Mouse (Mus musculus) heart, postnatal 0 days (tissue): ENCODE measurements around the gene Foxj1. TPM values are rescaled to one million over a fixed set of nuclear protein-coding genes. Genes with fewer than 3 reads are reported as not detected.

Experiments used
- ATAC-seq: fragments of 200-750 bp; cut with Nextera tagmentation; 2 replicates; pipeline ENCODE4 v1.8.0; 2017; ENCODE audit warnings: low read depth, moderate number of reproducible peaks, moderate library complexity; ENCODE audit not compliant: insufficient read depth
- DNase-seq: peaks from one replicate; pipeline ENCODE4 v3.0.0-alpha.2; 2016; ENCODE audit warnings: low spot score
- H3K27ac ChIP-seq: fragments of 300-500 bp; sonication (generic); 2 replicates; pipeline ENCODE4 v1.5.1; 2014; ENCODE audit warnings: low read depth, mild to moderate bottlenecking
- H3K27me3 ChIP-seq: fragments of 300-500 bp; sonication (generic); 2 replicates; pipeline ENCODE4 v1.6.1; 2014; ENCODE audit warnings: low read length, mixed read lengths; ENCODE audit not compliant: control insufficient read depth, insufficient read depth
- H3K36me3 ChIP-seq: fragments of 300-500 bp; sonication (generic); replicated peaks from 2 replicates; pipeline ENCODE4 v1.6.1; 2014; ENCODE audit warnings: low read length, mixed read lengths; ENCODE audit not compliant: control insufficient read depth, insufficient read depth
- H3K4me1 ChIP-seq: fragments of 300-500 bp; sonication (generic); 2 replicates; pipeline ENCODE4 v1.6.1; 2014; ENCODE audit warnings: antibody characterized with exemption; ENCODE audit not compliant: control insufficient read depth, insufficient read depth
- H3K4me2 ChIP-seq: fragments of 300-500 bp; sonication (generic); 2 replicates; pipeline ENCODE4 v1.6.1; 2014; ENCODE audit warnings: low read depth, mild to moderate bottlenecking, low read length, moderate library complexity
- H3K4me3 ChIP-seq: fragments of 300-500 bp; sonication (generic); 2 replicates; pipeline ENCODE4 v1.5.1; 2014; ENCODE audit warnings: low read depth, low read length
- H3K9ac ChIP-seq: fragments of 300-500 bp; sonication (generic); replicated peaks from 2 replicates; pipeline ENCODE4 v1.6.1; 2014; ENCODE audit warnings: low read depth, low read length, mixed read lengths
- H3K9me3 ChIP-seq: fragments of 300-500 bp; sonication (generic); replicated peaks from 2 replicates; pipeline ENCODE4 v1.6.1; 2016; ENCODE audit warnings: low read length; ENCODE audit not compliant: control insufficient read depth
- CTCF ChIP-seq: IDR thresholded peaks from 2 replicates; pipeline ENCODE4 v1.5.1; 2016; ENCODE audit warnings: antibody characterized with exemption, control low read depth, low read depth
- EP300 ChIP-seq: IDR thresholded peaks from 2 replicates; pipeline ENCODE4 v1.6.1; 2016; ENCODE audit warnings: antibody characterized with exemption, low read depth
- WGBS: fragments of 180-500 bp; shearing (Covaris S2); extraction: QIAGEN DNeasy Blood & Tissue Kit; methylation state at CpG from one replicate; pipeline ENCODE4 v1.1.7; 2014; 5-methylcytosine and 5-hydroxymethylcytosine counted together
- polyA plus RNA-seq: library from polyadenylated mRNA; unstranded; fragments of >200 nt; fragmentation: Nextera tagmentation; extraction: Ambion mirVana; gene quantifications from 2 replicates; pipeline ENCODE4 v1.2.1, GENCODE M21; 2015
- total RNA-seq: library from RNA; depleted of rRNA; stranded (reverse); fragments of >200 nt; gene quantifications from 2 replicates; pipeline ENCODE4 v1.2.3, GENCODE M21; 2014; ENCODE audit warnings: low replicate concordance

Gene Foxj1
- total and polyA plus RNA-seq, 2 experiments from 2014 or later, result 0.04 TPM; not detected in 1

DNA sequence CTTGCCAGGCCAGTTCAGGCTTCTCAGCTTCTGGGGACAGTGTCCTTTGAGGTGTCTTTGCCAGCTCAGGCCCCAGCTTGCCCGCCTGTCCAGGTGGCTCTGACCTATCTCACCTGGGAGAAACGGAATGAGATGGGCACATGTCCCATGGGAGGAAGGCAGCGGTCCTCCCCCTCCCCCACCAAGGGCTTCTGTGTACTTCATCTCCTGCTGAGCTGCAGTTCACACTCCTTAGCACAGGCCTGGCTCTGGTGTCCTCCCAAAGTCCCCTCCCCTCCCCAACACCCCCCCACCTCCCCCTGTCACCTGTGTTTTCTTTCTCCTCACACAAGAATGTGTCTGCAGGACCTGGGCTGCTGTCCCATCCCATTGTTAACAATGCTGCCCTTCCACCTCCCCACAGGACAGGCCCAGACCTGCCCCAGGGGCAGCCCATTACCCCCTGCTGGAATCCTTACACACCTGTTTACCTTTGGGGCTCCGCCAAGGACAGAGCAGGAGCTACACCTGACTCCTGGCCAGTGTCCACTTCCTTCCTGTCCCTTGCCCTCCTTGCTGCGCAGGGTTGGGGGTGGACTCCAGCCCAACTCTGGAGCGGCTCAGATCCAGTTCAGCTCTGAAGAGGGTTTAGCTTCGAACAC is 8.1 kb downstream of the Foxj1 start:
- ATAC-seq, result no peak
- no peaks in the 10 kb centered on the region for H3K27me3 ChIP-seq
- WGBS, result 75% methylated on average over 7 of the region's 7 CpGs

DNA sequence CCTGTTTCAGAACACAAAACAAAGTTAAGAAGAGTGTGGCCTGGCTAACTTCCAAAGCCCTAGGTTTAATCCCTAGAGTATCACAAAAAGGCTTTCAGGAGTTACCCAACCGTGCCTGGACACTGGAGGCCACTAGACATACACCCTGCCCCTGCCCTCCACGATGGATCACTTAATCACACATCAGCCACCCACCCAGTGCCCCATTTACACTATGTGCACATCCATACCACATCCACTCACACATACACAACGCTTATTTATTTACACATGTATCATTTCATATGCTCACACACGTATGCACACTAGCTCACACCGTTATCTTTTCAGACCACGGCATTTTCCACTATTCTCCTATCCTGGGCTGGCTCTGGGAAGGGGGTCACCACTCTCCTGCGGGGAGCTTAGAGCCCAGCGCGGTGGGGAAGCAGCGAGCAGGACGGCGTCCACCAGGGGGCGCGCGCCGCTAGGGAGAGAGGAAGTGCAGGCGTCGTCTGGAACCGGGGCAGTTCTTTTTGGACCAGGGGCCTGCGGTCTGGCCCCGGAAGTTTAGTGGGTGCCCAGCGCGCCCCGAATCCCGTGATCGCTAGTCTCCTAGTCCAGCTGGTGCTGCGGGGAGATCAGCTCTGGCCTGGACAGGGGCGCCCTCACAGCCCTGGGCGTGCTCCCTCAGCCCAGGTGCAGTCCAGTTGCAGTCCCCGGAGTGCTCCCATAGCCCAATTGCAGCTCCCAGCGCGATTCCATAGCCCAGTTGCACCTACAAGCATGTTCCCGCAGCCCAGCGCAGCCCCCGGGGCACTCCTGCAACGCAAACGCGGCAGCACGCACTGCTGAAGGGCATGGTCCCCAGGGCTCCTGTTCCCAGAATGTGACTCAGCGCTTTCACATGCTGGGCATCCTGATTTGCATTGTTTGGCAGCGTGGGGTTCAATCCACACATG is 16.2 kb downstream of the Foxj1 start:
- TF ChIP-seq CTCF (peak; percentile 95), EP300 (no peak)
- Histone ChIP-seq H3K27ac (no peak overlapping the region), H3K4me3 (peak overlapping the region; percentile 44), H3K9me3 (no peaks in the 10 kb centered on the region), H3K4me2 (peak overlapping the region; percentile 80), H3K36me3 (no peaks in the 10 kb centered on the region), H3K4me1 (0 out of 2 replicates have a peak, but pooled peaks cover 3% of the 10 kb centered on the region), H3K9ac (no peak overlapping the region), H3K27me3 (peaks cover 10% of the 10 kb centered on the region; the same call in 1 of the 2 replicates)
- DNase-seq, result peak; percentile 72
- 1% methylated on average over 37 of the region's 41 CpGs for WGBS
- peak; percentile 80 for ATAC-seq

More for the DNA sequence above, 8.1 kb downstream of the Foxj1 start:
- TF ChIP-seq EP300 (no peak), CTCF (no peak)
- no peaks in the 10 kb centered on the region for H3K4me1 ChIP-seq
- no peak overlapping the region for H3K4me3 ChIP-seq
- no peak for DNase-seq
- H3K36me3 ChIP-seq, result no peaks in the 10 kb centered on the region
- H3K27ac ChIP-seq, result no peak overlapping the region
- H3K9me3 ChIP-seq, result no peaks in the 10 kb centered on the region
- no peak overlapping the region for H3K9ac ChIP-seq
- H3K4me2 ChIP-seq, result no peak overlapping the region

DNA sequence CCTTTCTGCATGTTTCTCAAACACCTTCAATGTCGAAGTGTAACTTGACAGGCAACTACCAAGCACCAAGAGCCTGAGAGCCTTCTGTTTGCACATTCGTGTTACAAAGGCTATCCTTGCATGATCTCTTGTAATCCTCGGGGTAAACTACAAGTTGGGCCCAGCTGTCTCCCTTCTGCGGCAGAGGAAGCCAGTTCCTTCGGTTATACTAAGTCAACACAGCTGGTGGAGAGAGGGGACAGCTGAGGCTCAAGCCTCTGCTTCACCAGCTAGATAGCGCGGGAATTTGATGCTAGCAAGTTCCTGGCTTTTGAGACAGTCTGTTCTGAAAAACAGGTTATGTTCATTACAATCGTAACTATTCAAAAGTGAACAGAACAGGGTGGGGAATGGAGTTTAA is 22.8 kb downstream of the Foxj1 start:
- TF ChIP-seq EP300, result no peak
- no peak for TF ChIP-seq CTCF
- Histone ChIP-seq H3K27ac (no peak overlapping the region), H3K4me1 (no peaks in the 10 kb centered on the region), H3K27me3 (no peaks in the 10 kb centered on the region), H3K9ac (no peak overlapping the region), H3K36me3 (no peaks in the 10 kb centered on the region), H3K4me2 (no peak overlapping the region), H3K9me3 (no peaks in the 10 kb centered on the region), H3K4me3 (no peak overlapping the region)
- ATAC-seq (no peak), DNase-seq (no peak)
- WGBS, result 47% methylated on average over 8 of the region's 8 CpGs

DNA sequence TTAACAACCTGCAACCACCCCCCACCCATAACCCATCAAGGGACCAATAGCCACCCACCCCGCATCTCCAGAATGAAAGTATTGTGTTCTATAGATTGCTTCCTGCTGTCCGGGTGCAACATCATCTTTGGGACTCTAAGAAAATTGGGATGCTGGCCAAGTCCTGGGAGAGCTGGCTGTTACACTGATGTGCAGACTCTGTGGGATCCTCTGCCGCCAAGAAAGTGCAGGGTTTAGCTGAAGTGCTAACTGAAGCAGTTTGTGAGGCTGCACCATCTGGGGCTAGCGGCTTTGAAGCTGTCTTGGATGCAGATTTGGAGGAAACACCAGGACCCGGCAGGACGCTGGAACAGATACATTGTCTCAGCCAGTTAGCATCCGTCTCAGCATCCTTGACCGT is 24.0 kb downstream of the Foxj1 start:
- no peaks in the 10 kb centered on the region for H3K9me3 ChIP-seq
- H3K27me3 ChIP-seq, result no peaks in the 10 kb centered on the region
- TF ChIP-seq CTCF, result no peak
- no peak for TF ChIP-seq EP300
- ATAC-seq, result no peak
- WGBS, result 38% methylated on average over 8 of the region's 8 CpGs
- H3K9ac ChIP-seq, result no peak overlapping the region
- no peak overlapping the region for H3K4me2 ChIP-seq
- no peak overlapping the region for H3K4me3 ChIP-seq
- DNase-seq, result no peak
- peaks cover under 1% of the 10 kb centered on the region; the same call in 1 of the 2 replicates for H3K4me1 ChIP-seq
- H3K36me3 ChIP-seq, result no peaks in the 10 kb centered on the region
- H3K27ac ChIP-seq, result no peak overlapping the region

DNA sequence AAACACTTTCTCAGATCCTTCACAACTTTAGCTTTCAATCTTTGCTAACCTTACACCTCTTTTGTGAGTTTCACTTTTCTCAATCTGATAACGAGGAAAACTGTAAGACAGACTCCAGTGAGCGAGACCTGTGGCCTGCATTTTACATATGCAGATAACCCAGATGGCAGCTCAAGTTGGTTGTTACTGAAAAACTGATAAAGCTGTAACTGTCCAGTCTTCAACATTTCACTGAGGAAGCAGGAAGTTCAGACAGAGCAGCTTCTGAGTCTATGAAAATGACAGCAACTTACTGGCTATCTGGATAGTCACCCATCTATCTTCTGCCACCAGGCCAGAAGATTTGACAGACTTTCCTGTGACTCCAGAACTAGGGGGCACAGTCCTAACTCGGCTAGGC is 25.6 kb downstream of the Foxj1 start:
- Histone ChIP-seq H3K9me3 (no peaks in the 10 kb centered on the region), H3K27me3 (no peaks in the 10 kb centered on the region), H3K4me3 (no peak overlapping the region), H3K4me1 (peaks cover 7% of the 10 kb centered on the region), H3K36me3 (peaks cover 6% of the 10 kb centered on the region), H3K9ac (no peak overlapping the region), H3K4me2 (no peak overlapping the region), H3K27ac (no peak overlapping the region)
- WGBS, result 61% methylated on average over 3 of the region's 3 CpGs
- TF ChIP-seq CTCF, result no peak
- TF ChIP-seq EP300, result no peak
- ATAC-seq (no peak), DNase-seq (no peak)
